Mouse (Mus musculus) C2C12 (cell line): ENCODE data around the gene Kcnip3. TPM values are rescaled to one million over a fixed set of nuclear protein-coding genes. Genes with fewer than 3 reads are reported as not detected.

Source experiments
- H3K27me3 ChIP-seq: one replicate; pipeline ENCODE4 v1.6.1; 2011; ENCODE audit not compliant: control insufficient read depth, insufficient read depth, insufficient read length
- H3K36me3 ChIP-seq: one replicate; pipeline ENCODE4 v1.6.1; 2011; ENCODE audit not compliant: control insufficient read depth, insufficient read depth
- H3K4me3 ChIP-seq: one replicate; pipeline ENCODE4 v1.5.1; 2011; ENCODE audit warnings: mild to moderate bottlenecking, control low read depth; ENCODE audit not compliant: poor library complexity, insufficient read depth, severe bottlenecking
- H3K79me2 ChIP-seq: one replicate; pipeline ENCODE4 v1.6.1; 2011; ENCODE audit not compliant: control insufficient read depth, insufficient read depth
- H3K79me3 ChIP-seq: one replicate; pipeline ENCODE4 v1.6.1; 2011; ENCODE audit warnings: low read depth, control low read depth
- H3ac ChIP-seq: one replicate; pipeline ENCODE3; 2011; ENCODE audit warnings: low read depth; ENCODE audit not compliant: control insufficient read depth, insufficient read length
- CEBPB ChIP-seq: IDR thresholded peaks from one replicate; pipeline ENCODE4 v1.6.1; 2011; ENCODE audit warnings: low read depth, mild to moderate bottlenecking, control low read depth, moderate library complexity
- CTCF ChIP-seq: IDR thresholded peaks from one replicate; pipeline ENCODE4 v1.5.1; 2011; ENCODE audit not compliant: control insufficient read depth, insufficient read depth, insufficient read length
- FOSL1 ChIP-seq: IDR thresholded peaks from one replicate; pipeline ENCODE4 v1.8.0; 2011; ENCODE audit warnings: mild to moderate bottlenecking, low read length; ENCODE audit not compliant: poor library complexity, insufficient read depth, severe bottlenecking
- MAX ChIP-seq: IDR thresholded peaks from one replicate; pipeline ENCODE4 v1.6.1; 2011; ENCODE audit warnings: mild to moderate bottlenecking, control low read depth
- MYOD1 ChIP-seq: IDR thresholded peaks from one replicate; pipeline ENCODE4 v1.6.1; 2011; ENCODE audit warnings: low read depth; ENCODE audit not compliant: control insufficient read depth, insufficient read length
- MYOG ChIP-seq: IDR thresholded peaks from one replicate; pipeline ENCODE4 v1.6.1; 2011; ENCODE audit not compliant: control insufficient read depth, insufficient read length; ENCODE audit errors: extremely low read depth
- USF1 ChIP-seq: IDR thresholded peaks from one replicate; pipeline ENCODE4 v1.6.1; 2011; ENCODE audit warnings: low read depth, mild to moderate bottlenecking, control low read depth, moderate library complexity
- polyA plus RNA-seq: library from polyadenylated mRNA; unstranded; fragments of >200 nt; fragmentation: generic; extraction: Trizol; gene quantifications from one replicate; pipeline ENCODE4 v1.2.1, GENCODE M21; 2012; ENCODE audit warnings: missing spikeins

Kcnip3 gene
- polyA plus RNA-seq, 1 experiment, result 0.33 TPM

- no peaks in the 10 kb centered on the region for H3K79me3 ChIP-seq
- TF ChIP-seq MYOG (no peak), FOSL1 (no peak), MYOD1 (no peak), CTCF (no peak), CEBPB (no peak), MAX (no peak), USF1 (no peak)
- H3K27me3 ChIP-seq, result peaks cover 71% of the 10 kb centered on the region
These were observed 4.8 kb downstream of the Kcnip3 start for GRCm38 (mm10) chr2:127517081-127517480.

GRCm38 (mm10) chr2:127514380-127515124 lies 7.3 kb downstream of the Kcnip3 start:
- Histone ChIP-seq H3K79me3 (no peaks in the 10 kb centered on the region), H3K27me3 (peaks cover 75% of the 10 kb centered on the region), H3K79me2 (no peaks in the 10 kb centered on the region), H3K4me3 (no peak overlapping the region), H3K36me3 (no peaks in the 10 kb centered on the region), H3ac (no peak overlapping the region)
- TF ChIP-seq MYOD1, result no peak
- no peak for TF ChIP-seq MYOG
- TF ChIP-seq FOSL1, result no peak
- no peak for TF ChIP-seq USF1
- TF ChIP-seq CEBPB, result no peak
- TF ChIP-seq CTCF, result no peak

More at GRCm38 (mm10) chr2:127517081-127517480, 4.8 kb downstream of the Kcnip3 start:
- Histone ChIP-seq H3K36me3 (no peaks in the 10 kb centered on the region), H3K4me3 (no peak overlapping the region), H3K79me2 (no peaks in the 10 kb centered on the region), H3ac (no peak overlapping the region)

- H3K4me3 ChIP-seq, result no peak overlapping the region
- TF ChIP-seq MYOG, result no peak
- TF ChIP-seq MAX, result no peak
- no peak for TF ChIP-seq MYOD1
- TF ChIP-seq CTCF, result no peak
- TF ChIP-seq USF1, result no peak
- TF ChIP-seq CEBPB, result no peak
- TF ChIP-seq FOSL1, result no peak
- no peaks in the 10 kb centered on the region for H3K36me3 ChIP-seq
- no peaks in the 10 kb centered on the region for H3K79me3 ChIP-seq
- no peak overlapping the region for H3ac ChIP-seq
- no peaks in the 10 kb centered on the region for H3K79me2 ChIP-seq
- peaks cover 68% of the 10 kb centered on the region for H3K27me3 ChIP-seq
These were observed 8.7 kb downstream of the Kcnip3 start for GRCm38 (mm10) chr2:127513244-127513643.

GRCm38 (mm10) chr2:127511426-127511825 lies 10.5 kb downstream of the Kcnip3 start:
- Histone ChIP-seq H3K4me3 (no peak overlapping the region), H3K27me3 (peaks cover 57% of the 10 kb centered on the region), H3K79me2 (no peaks in the 10 kb centered on the region), H3K79me3 (no peaks in the 10 kb centered on the region), H3K36me3 (no peaks in the 10 kb centered on the region), H3ac (no peak overlapping the region)
- TF ChIP-seq CEBPB, result no peak
- TF ChIP-seq MYOD1, result no peak
- TF ChIP-seq MYOG, result no peak
- TF ChIP-seq CTCF, result no peak
- no peak for TF ChIP-seq USF1
- TF ChIP-seq MAX, result no peak
- TF ChIP-seq FOSL1, result no peak

GRCm38 (mm10) chr2:127507967-127508660 lies 13.8 kb downstream of the Kcnip3 start:
- Histone ChIP-seq H3K4me3 (no peak overlapping the region), H3K79me3 (no peaks in the 10 kb centered on the region), H3K79me2 (no peaks in the 10 kb centered on the region), H3ac (no peak overlapping the region), H3K36me3 (no peaks in the 10 kb centered on the region), H3K27me3 (peaks cover 68% of the 10 kb centered on the region)
- TF ChIP-seq MYOG (no peak), MAX (no peak), CEBPB (no peak), CTCF (no peak), FOSL1 (no peak), USF1 (no peak), MYOD1 (no peak)
